Mouse (Mus musculus): ENCODE measurements at regions not wholly inside any gene's neighbourhood (a gene's known extent, or its start where the extent isn't known, plus 50 kb on each side); places are given as distances from the start of the nearest gene placed in this dataset.
"Not testable (repeated sequence)": the region's sequence is repeated elsewhere in the genome, so short reads cannot be mapped to it uniquely, and the experiment has no call there.

- peak in 1 of 2 experiments; percentile 1 for DNase-seq
These were observed 262.6 kb upstream of the Ywhaq start for GRCm38 (mm10) chr12:21680026-21680425.

DNA sequence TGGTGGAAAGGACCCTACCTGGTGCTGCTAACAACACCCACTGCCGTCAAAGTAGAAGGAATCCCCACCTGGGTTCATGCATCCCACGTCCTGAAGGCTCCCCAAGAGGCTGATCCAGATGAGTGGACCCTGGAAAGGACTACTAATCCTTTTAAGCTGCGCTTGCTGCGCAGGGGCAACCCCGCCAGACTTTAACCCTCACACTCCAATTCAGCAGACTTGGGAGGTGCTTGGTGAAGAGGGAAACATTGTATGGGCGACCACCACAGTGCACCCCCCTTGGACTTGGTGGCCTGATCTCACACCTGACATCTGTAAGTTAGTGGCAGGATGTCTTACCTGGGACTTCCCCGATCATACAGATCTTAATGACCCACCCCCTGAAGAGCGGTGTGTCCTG lies 231.9 kb upstream of the Ywhaq start:
- DNase-seq = not testable (repeated sequence)

- DNase-seq = peak; percentile 79 to 83
These were observed 196.3 kb upstream of the Ywhaq start for GRCm38 (mm10) chr12:21613781-21614180.

DNA sequence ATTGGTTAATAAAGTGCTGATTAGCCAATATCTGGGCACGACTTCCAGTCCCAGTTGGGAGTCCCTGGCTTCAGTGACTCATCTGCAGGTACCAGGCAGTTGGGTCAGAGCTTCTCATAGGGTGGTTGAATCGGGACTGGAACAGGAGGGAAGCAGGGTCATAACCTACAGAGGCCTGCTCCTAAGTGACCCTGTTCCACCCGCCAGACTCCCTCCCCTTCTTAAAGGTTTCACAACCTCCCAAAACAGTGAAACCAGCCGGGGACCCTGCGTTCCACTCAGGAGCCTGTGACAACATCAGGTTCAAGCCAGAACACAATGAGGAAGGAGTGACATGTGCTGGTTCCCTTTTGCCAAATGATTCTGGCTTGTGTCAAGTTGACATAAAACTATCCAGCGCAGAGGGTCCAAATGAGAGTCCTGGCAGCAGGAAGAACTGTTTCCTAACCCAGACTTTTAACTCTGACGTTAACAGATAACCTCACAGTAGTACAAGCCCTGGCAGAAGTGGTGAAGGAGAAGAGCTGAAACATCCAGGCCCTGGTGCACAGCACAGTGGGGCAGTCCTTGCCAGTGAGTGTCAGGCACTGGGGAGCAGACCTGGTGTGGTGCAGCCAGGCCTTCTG lies 151.1 kb upstream of the Ywhaq start:
- DNase-seq = no peak

GRCm38 (mm10) chr12:21543962-21544361 lies 126.5 kb upstream of the Ywhaq start:
- DNase-seq = not testable (repeated sequence)

DNA sequence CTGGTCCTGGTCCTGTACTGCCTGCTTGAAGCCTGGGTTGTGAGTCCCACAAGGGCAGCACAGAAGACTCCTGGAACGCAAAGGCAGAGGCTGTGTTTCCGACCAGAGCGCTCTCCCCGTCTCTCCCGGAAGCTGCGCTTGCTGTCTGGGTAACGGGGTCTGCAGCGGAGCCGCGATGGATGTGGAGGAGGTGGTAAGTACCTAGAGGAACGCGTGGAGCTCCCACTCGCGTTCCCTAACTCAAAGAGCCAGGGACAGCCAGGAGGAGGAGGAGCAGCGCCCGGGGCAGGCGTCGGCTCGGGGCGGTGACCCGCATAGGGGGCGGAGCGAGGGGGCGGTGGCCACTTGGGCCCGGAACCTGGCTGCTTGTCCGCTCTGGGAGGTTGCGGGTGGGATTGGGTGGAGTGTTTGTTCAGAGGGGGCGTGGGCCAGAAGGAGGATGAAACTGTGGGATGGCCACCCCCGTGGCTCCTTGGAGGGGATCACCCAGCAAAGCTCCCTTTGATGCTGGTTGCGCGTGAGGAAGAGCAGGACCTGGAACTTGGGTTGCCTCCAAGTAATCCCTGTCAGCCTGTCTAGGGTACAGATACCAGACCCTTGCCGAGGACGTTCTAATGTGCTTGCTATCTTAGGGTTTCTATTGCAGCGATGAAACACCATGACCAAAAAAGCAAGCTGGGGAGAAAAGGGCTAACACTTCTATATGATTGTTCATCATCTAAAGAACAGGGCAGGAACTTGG lies 125.9 kb upstream of the Ywhaq start:
- peak; percentile 74 to 78 for DNase-seq

DNA sequence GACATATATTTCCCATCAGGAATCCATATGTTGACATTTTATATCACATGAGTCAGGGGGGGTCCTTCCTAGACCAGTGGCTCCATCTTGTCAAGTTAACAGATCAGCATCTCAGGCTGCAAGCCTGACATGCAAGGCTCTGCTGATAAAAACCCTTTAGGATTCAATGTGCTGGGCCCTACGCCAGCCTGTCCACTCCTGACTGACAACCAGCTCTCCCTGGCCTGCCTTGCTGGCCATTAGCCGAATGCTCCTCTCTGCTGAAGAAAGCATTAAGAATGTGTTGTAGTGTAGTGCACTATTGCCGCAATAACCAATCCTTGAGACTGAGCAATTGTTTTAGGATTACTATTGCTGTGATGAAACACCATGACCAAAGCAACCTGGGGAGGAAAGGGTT lies 114.3 kb upstream of the Ywhaq start:
- DNase-seq = peak; percentile 39 to 55

GRCm38 (mm10) chr12:21529367-21529766 lies 111.9 kb upstream of the Ywhaq start:
- not testable (repeated sequence) for DNase-seq

DNA sequence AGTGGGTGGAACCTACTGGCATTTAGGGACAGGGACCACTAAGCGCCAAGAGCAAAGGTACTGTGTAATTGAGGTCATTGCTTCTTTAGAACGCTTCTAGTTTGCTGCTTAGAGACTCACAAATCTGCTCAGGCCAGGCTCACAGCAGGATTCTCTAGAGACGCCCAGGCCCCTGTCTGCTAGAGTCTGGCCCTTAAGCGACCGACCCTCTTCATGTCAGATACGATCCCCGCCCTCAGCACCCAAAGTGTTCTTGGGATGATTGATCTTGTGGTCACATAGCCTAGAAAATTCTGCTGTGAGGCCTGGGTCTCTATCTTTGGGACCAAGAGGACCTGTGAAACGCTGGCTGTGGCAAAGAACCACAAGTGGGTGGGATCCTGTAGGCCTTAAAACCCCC lies 109.9 kb upstream of the Ywhaq start:
- DNase-seq = not testable (repeated sequence)

- not testable (repeated sequence) for DNase-seq
These were observed 109.5 kb upstream of the Ywhaq start for GRCm38 (mm10) chr12:21526906-21527305.

DNA sequence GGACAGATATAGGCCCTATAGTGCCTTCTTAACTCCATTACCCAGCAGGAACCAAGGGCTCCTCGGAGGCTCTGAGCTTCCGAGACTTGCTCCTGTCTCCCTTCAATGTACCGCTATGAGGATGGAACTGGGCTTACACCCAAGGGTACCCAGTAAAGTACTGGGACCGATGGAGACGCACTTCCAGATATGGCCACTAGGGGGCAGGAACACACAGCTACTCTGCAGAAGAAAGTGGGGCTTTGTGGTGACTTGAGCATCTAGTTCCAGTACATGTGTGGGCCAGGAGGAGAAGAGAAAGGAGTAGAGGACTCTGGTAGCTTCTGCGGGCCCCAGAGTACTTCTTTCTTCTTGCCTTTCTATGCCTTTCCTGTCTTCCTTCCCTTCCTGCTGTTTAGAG lies 108.1 kb upstream of the Ywhaq start:
- peak; percentile 32 to 42 for DNase-seq

DNA sequence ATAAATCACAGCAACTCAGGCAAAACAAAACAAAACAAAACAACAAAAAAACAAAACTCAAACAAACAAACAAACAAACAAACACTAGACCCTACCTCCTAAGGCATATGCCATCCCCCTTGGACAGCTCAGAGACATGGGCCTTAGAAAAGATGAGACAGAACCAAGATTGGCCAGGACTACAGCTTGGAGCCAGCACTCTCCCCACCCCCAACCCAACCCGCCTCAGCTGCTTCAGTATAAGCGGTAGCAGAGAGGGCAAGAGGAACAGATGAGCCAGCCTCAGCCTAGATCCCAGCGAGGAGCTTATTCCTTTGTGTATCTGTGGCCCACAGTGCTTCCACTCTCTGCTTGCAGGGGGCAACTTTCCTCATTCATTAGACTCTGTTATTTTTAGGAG lies 105.2 kb upstream of the Ywhaq start:
- DNase-seq = peak; percentile 55 to 62

DNA sequence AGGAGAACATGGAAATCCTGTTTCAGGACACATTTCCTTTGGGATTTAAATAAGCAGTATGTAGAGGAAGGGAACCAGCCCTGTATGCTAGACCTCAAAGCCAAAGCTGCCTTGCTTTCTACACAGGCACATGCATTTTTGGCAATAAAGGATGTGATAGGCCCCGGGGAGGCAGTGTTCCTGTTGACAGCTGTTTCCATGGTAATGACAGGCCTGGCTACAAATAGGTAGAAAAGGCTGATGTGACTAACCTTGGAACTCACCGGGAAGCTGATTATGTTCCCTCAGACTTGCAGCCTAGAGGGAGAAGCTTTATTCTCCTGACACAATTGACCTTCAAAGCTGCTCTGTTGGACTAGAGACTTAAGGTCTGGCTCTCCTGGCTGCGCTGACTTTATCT lies 101.6 kb upstream of the Ywhaq start:
- no peak for DNase-seq

- no peak for DNase-seq
These were observed 95.3 kb upstream of the Ywhaq start for GRCm38 (mm10) chr12:21512736-21513135.

DNA sequence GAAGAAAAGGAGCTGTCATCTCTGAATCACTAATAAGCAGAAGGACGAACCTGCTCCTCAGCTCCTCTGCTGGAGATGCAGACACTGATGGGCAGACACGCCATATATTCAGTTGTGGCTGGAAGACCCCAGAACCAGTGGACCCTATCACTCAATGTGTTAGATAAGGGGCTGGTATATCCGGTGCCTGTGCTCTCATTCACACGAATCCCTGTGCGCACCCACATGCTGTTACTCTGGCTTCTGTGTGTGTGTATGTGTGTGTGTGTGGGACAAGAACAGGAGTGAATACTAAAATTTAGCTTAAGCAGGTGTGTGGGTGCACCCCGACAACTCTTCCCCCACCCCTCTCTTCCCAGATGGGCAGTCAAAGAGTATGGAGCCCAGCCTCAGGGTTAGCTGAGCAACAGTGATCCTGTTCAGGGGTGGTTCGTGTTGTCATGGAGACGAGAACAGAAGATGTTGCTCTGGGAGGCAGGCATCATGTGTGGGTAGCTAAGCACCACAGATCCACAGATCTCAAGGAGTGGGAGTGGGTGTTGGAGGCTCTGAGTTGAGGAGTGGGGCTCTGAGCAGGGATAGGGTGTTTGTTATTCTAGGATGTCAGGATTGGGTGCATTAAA lies 93.7 kb upstream of the Ywhaq start:
- DNase-seq = no peak

DNA sequence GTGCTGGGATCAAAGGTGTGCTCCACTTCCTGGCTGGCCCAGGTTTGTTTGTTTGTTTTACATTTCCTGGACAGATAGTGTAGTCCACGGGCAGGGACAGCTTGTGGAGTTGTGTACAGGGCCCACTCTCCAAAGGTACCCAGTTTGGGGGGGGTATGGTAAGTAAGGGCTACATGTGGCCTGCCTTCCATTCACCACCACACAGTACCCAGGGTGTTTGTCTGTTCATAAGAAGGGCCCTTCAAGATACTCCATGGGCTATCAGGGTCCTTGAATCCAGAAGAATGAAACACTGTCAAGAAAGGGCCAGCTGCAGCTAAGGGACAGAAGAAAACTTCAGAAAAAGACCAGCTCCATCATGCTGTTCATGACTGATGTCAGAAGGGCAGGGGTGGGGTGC lies 89.6 kb upstream of the Ywhaq start:
- no peak for DNase-seq

DNA sequence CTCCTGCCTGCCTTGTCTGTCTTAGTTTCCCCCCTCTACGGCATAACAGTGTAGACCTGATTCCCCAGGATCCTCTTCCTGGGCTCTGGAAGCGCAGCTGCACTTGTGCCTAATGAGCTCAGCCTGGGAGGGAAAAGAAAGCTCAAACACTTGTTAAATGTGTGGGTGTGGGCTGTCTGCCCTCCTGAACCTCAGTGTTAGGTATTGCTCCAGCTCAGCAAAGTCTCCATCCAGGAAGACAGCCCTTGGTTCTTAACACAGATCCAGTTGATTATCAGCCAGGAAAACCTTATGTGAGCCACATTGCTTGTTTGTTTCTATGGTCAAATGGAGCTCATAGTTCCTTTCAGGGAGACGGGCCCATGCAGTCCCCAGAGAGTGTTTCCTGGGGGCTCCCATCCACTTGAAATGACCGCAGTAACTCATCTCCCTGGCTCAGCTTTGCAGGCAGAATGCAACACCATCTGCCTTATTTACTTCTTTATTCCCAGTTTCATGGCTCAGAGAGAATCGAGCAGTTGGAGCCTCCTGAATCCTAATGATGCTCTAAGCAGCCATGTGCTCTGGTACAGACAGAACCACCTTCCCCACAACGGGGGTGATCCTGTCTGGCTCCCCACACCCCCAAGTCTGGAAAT lies 88.4 kb upstream of the Ywhaq start:
- DNase-seq = peak; percentile 72 to 76

- DNase-seq = no peak
These were observed 85.8 kb upstream of the Ywhaq start for GRCm38 (mm10) chr12:21503250-21503649.

DNA sequence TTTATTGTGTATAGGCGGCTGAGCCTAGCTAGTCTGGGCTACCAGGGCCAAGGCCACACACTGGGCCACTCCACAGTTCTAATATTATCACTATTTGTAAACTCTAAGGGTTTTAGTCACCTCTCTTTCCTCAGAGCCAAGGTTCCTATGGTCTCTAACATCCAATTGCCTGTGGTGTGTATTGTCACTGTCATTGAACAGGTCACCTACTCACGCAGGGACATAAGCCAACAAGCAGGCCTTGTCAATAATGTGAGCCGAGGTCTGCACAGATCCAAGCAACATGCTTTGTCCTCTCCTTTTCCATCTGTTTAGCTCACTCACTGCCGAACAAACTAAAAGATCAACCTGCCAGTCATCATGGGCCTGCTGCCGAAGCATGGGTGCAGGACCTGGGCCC lies 79.5 kb upstream of the Ywhaq start:
- no peak for DNase-seq

GRCm38 (mm10) chr12:21495511-21495910 lies 78.1 kb upstream of the Ywhaq start:
- no peak for DNase-seq

DNA sequence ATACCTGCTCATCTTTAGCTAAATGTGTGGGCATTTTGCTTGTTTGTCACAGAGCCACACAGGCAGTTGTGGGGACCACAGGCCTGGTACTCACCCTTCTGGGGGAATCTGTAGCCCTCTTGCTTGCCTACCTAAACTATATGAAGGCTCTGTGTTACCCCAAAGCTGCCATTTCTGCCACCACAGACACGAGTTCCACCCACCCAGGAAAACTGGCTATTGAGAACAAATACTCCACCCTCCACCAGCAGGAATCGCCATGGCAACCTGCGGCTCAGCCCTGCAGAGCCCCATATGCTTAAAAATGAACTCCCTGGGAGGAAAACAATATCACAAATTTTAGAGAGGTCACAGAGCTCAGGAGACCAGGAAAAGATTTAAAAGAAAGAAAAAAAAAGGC lies 76.0 kb upstream of the Ywhaq start:
- peak; percentile 27 to 47 for DNase-seq

GRCm38 (mm10) chr12:21492549-21493291 lies 75.3 kb upstream of the Ywhaq start:
- no peak for DNase-seq

- DNase-seq = no peak
These were observed 64.2 kb upstream of the Ywhaq start for GRCm38 (mm10) chr12:21481644-21482043.
